Mouse (Mus musculus) testis, adult 2 months (tissue): ENCODE measurements around the gene Opn4.

Source experiments
- CTCF ChIP-seq: fragments of 200-500 bp; IDR thresholded peaks from 2 replicates; pipeline ENCODE4 v1.5.1; 2012; ENCODE audit warnings: low read depth, mild to moderate bottlenecking, inconsistent platforms, low read length, moderate library complexity; ENCODE audit not compliant: control insufficient read depth, insufficient read depth, insufficient replicate concordance
- POLR2A ChIP-seq: fragments of 200-500 bp; IDR thresholded peaks from 2 replicates; pipeline ENCODE4 v1.6.1; 2012; ENCODE audit warnings: low read depth, mild to moderate bottlenecking, inconsistent platforms, low read length, moderate library complexity; ENCODE audit not compliant: control insufficient read depth

DNA sequence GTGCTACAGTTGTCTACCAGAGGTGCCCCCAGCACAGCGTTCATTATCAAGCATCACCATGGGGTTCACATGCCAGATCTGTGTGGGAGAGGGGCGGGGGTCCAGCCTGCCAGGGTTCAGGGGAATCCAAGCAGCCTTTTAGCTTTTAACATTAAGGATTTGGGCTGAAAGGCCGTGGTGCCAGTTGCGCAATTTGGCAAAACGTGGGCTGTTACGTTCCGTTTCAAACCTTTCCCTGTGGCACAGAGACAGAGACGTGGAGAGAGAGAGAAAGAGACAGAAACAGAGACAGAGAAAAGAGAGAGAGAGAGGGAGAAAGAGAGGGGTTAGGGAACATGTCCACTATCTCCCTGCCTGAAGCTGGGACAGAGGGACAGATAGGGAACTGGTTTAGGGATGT is 38.3 kb downstream of the Opn4 start:
- no peak for TF ChIP-seq CTCF
- TF ChIP-seq POLR2A = no peak
